Mouse (Mus musculus) forebrain, postnatal 0 days (tissue): Measurements from ENCODE around the gene Mypop. TPM values are rescaled to one million over a fixed set of nuclear protein-coding genes. Genes with fewer than 3 reads are reported as not detected.

ENCODE experiments used
- ATAC-seq: fragments of 200-750 bp; cut with Nextera tagmentation; 2 replicates; pipeline ENCODE4 v1.8.0; 2017; ENCODE audit warnings: mild to moderate bottlenecking, moderate library complexity
- DNase-seq: peaks from one replicate; pipeline ENCODE4 v3.0.0-alpha.2; 2015
- H3K27ac ChIP-seq: fragments of 300-500 bp; sonication (generic); 2 replicates; pipeline ENCODE4 v1.5.1; 2014; ENCODE audit warnings: low read depth, mild to moderate bottlenecking, antibody characterized with exemption, low read length, moderate library complexity, mixed read lengths
- H3K27me3 ChIP-seq: fragments of 300-500 bp; sonication (generic); 2 replicates; pipeline ENCODE4 v1.6.1; 2014; ENCODE audit warnings: mild to moderate bottlenecking, low read length, mixed read lengths; ENCODE audit not compliant: insufficient read depth
- H3K36me3 ChIP-seq: fragments of 300-500 bp; sonication (generic); 2 replicates; pipeline ENCODE4 v1.6.1; 2014; ENCODE audit warnings: mild to moderate bottlenecking, moderate library complexity; ENCODE audit not compliant: insufficient read depth
- H3K4me1 ChIP-seq: fragments of 300-500 bp; sonication (generic); 2 replicates; pipeline ENCODE4 v1.6.1; 2014; ENCODE audit warnings: antibody characterized with exemption; ENCODE audit not compliant: insufficient read depth
- H3K4me2 ChIP-seq: fragments of 300-500 bp; sonication (generic); 2 replicates; pipeline ENCODE4 v1.6.1; 2014; ENCODE audit warnings: low read depth, mild to moderate bottlenecking, moderate library complexity
- H3K4me3 ChIP-seq: fragments of 300-500 bp; sonication (generic); 2 replicates; pipeline ENCODE4 v1.5.1; 2014; ENCODE audit warnings: low read depth, low read length, mixed read lengths
- H3K9ac ChIP-seq: fragments of 300-500 bp; sonication (generic); 2 replicates; pipeline ENCODE4 v1.6.1; 2014; ENCODE audit warnings: mild to moderate bottlenecking
- H3K9me3 ChIP-seq: fragments of 300-500 bp; sonication (generic); 2 replicates; pipeline ENCODE4 v1.6.1; 2016; ENCODE audit warnings: low read length
- CTCF ChIP-seq: sonication (generic); IDR thresholded peaks from 2 replicates; pipeline ENCODE4 v1.5.1; 2016; ENCODE audit warnings: antibody characterized with exemption, control low read depth, low read depth
- whole genome bisulfite sequencing: fragments of 180-500 bp; shearing (Covaris S2); extraction: QIAGEN DNeasy Blood & Tissue Kit; methylation state at CpG from one replicate; pipeline ENCODE4 v1.1.7; 2014; 5-methylcytosine and 5-hydroxymethylcytosine counted together
- polyA plus RNA-seq: library from polyadenylated mRNA; unstranded; fragments of >200 nt; fragmentation: Nextera tagmentation; extraction: Ambion mirVana; gene quantifications from 2 replicates; pipeline ENCODE4 v1.2.1, GENCODE M21; 2015
- total RNA-seq: library from RNA; depleted of rRNA; stranded (reverse); fragments of >200 nt; gene quantifications from 2 replicates; pipeline ENCODE4 v1.2.3, GENCODE M21; 2014

The Mypop gene
- total and polyA plus RNA-seq, 2 experiments from 2014 or later = 4.3 to 12.3 TPM

GRCm38 (mm10) chr7:18951397-18951796 lies 39.6 kb upstream of the Mypop start:
- peaks cover 54% of the 10 kb centered on the region for H3K36me3 ChIP-seq
- no peak for DNase-seq
- H3K4me3 ChIP-seq = no peak overlapping the region
- no peak overlapping the region for H3K9ac ChIP-seq
- no peak for TF ChIP-seq CTCF
- 19% methylated on average over 15 of the region's 15 CpGs for WGBS
- no peak for ATAC-seq
- peak overlapping the region; percentile 59; the same call in 1 of the 2 replicates for H3K27ac ChIP-seq
- H3K4me2 ChIP-seq = peak overlapping the region; percentile 19; the same call in 1 of the 2 replicates
- H3K4me1 ChIP-seq = peaks cover 19% of the 10 kb centered on the region
- no peaks in the 10 kb centered on the region for H3K27me3 ChIP-seq
- no peaks in the 10 kb centered on the region for H3K9me3 ChIP-seq

GRCm38 (mm10) chr7:18957569-18958383 lies 33.3 kb upstream of the Mypop start:
- DNase-seq = peak; percentile 66
- H3K4me1 ChIP-seq = peaks cover 8% of the 10 kb centered on the region; the same call in 1 of the 2 replicates
- H3K27me3 ChIP-seq = no peaks in the 10 kb centered on the region
- H3K4me3 ChIP-seq = peak overlapping the region; percentile 28
- WGBS = 4% methylated on average over 93 of the region's 107 CpGs
- ATAC-seq = peak; percentile 32
- peak; percentile 14; the same call in 1 of the 2 replicates for TF ChIP-seq CTCF
- peak overlapping the region; percentile 48 for H3K9ac ChIP-seq
- H3K4me2 ChIP-seq = peak overlapping the region; percentile 56
- H3K9me3 ChIP-seq = no peaks in the 10 kb centered on the region
- peaks cover 48% of the 10 kb centered on the region for H3K36me3 ChIP-seq
- H3K27ac ChIP-seq = 0 out of 2 replicates have a peak overlapping the region, but pooled peaks have one; percentile 15

- DNase-seq (no peak), ATAC-seq (peak; percentile 7; the same call in 1 of the 2 replicates)
- peak overlapping the region; percentile 48 for H3K9ac ChIP-seq
- H3K9me3 ChIP-seq = no peaks in the 10 kb centered on the region
- WGBS = 5% methylated on average over 20 of the region's 21 CpGs
- TF ChIP-seq CTCF = no peak
- no peak overlapping the region for H3K27ac ChIP-seq
- H3K4me2 ChIP-seq = peak overlapping the region; percentile 56
- H3K36me3 ChIP-seq = peaks cover 42% of the 10 kb centered on the region
- H3K27me3 ChIP-seq = no peaks in the 10 kb centered on the region
- peaks cover 9% of the 10 kb centered on the region; the same call in 1 of the 2 replicates for H3K4me1 ChIP-seq
- H3K4me3 ChIP-seq = peak overlapping the region; percentile 28
Observed at GRCm38 (mm10) chr7:18958384-18958766, 32.7 kb upstream of the Mypop start.

- Histone ChIP-seq H3K27ac (no peak overlapping the region), H3K27me3 (no peaks in the 10 kb centered on the region), H3K4me1 (peaks cover 9% of the 10 kb centered on the region; the same call in 1 of the 2 replicates), H3K4me2 (no peak overlapping the region), H3K9me3 (no peaks in the 10 kb centered on the region), H3K4me3 (no peak overlapping the region), H3K36me3 (peaks cover 37% of the 10 kb centered on the region), H3K9ac (no peak overlapping the region)
- 65% methylated on average over 8 of the region's 8 CpGs for WGBS
- ATAC-seq (no peak), DNase-seq (no peak)
- no peak for TF ChIP-seq CTCF
Observed at GRCm38 (mm10) chr7:18959446-18959845, 31.6 kb upstream of the Mypop start.

- H3K27me3 ChIP-seq = no peaks in the 10 kb centered on the region
- H3K9me3 ChIP-seq = no peaks in the 10 kb centered on the region
- DNase-seq (no peak), ATAC-seq (no peak)
- no peak overlapping the region for H3K9ac ChIP-seq
- H3K27ac ChIP-seq = no peak overlapping the region
- peaks cover 29% of the 10 kb centered on the region for H3K36me3 ChIP-seq
- 0 out of 2 replicates have a peak overlapping the region, but pooled peaks have one; percentile 13 for H3K4me3 ChIP-seq
- H3K4me2 ChIP-seq = peak overlapping the region; percentile 38
- WGBS = 8% methylated on average over 17 of the region's 17 CpGs
- H3K4me1 ChIP-seq = peaks cover 9% of the 10 kb centered on the region; the same call in 1 of the 2 replicates
- no peak for TF ChIP-seq CTCF
Observed at GRCm38 (mm10) chr7:18962171-18962792, 28.8 kb upstream of the Mypop start.

GRCm38 (mm10) chr7:18962795-18963194 lies 28.2 kb upstream of the Mypop start:
- TF ChIP-seq CTCF = no peak
- no peak overlapping the region for H3K27ac ChIP-seq
- peaks cover 9% of the 10 kb centered on the region; the same call in 1 of the 2 replicates for H3K4me1 ChIP-seq
- ATAC-seq (no peak), DNase-seq (no peak)
- H3K4me2 ChIP-seq = peak overlapping the region; percentile 38
- WGBS = 9% methylated on average over 20 of the region's 20 CpGs
- H3K9me3 ChIP-seq = no peaks in the 10 kb centered on the region
- H3K9ac ChIP-seq = no peak overlapping the region
- H3K4me3 ChIP-seq = 0 out of 2 replicates have a peak overlapping the region, but pooled peaks have one; percentile 13
- H3K36me3 ChIP-seq = peaks cover 24% of the 10 kb centered on the region
- H3K27me3 ChIP-seq = no peaks in the 10 kb centered on the region
